Mouse (Mus musculus): Measurements from ENCODE around the gene Muc4.

- no peak for TF ChIP-seq CTCF (conservative IDR thresholded peaks at IDR 0.05; ENCODE audit: low read length)
- TF ChIP-seq POU5F1 (IDR thresholded peaks at IDR 0.05; ENCODE audit: borderline replicate concordance, low read length): no peak
Measured at GRCm38 (mm10) chr16:32778956-32779355, 43.3 kb downstream of the Muc4 start.

All from E14TG2a.4 (cell line).